Mouse (Mus musculus): ENCODE results near the gene Polr3c.
"Not testable (repeated sequence)": the region's sequence is repeated elsewhere in the genome, so short reads cannot be mapped to it uniquely, and the experiment has no call there.

Gene Polr3c

GRCm38 (mm10) chr3:96708684-96709064 lies 18.8 kb downstream of the Polr3c start:
- DNase-seq (ENCODE audit: low read depth, low spot score) = no peak

- peak; percentile 67 for DNase-seq (ENCODE audit: low read depth, low spot score)
Observed at GRCm38 (mm10) chr3:96707903-96708683, 19.3 kb downstream of the Polr3c start, which contains the start of gene Nudt17. Gene Nudt17 (minus strand): TSS chr3:96708562.

GRCm38 (mm10) chr3:96706984-96707383 lies 20.4 kb downstream of the Polr3c start:
- DNase-seq (ENCODE audit: low read depth, low spot score) = no peak

GRCm38 (mm10) chr3:96706217-96706616 lies 21.2 kb downstream of the Polr3c start:
- DNase-seq (ENCODE audit: low read depth, low spot score) = no peak

GRCm38 (mm10) chr3:96704778-96705177 lies 22.6 kb downstream of the Polr3c start:
- DNase-seq (ENCODE audit: low read depth, low spot score) = no peak

- no peak for DNase-seq (ENCODE audit: low read depth, low spot score)
Observed at GRCm38 (mm10) chr3:96701003-96701402, 26.4 kb downstream of the Polr3c start.

GRCm38 (mm10) chr3:96700376-96700775 lies 27.1 kb downstream of the Polr3c start:
- peak; percentile 36 for DNase-seq (ENCODE audit: low read depth, low spot score)

- no peak for DNase-seq (ENCODE audit: low read depth, low spot score)
Observed at GRCm38 (mm10) chr3:96698993-96699690, 28.3 kb downstream of the Polr3c start.

GRCm38 (mm10) chr3:96696766-96697732 lies 30.4 kb downstream of the Polr3c start:
- DNase-seq (ENCODE audit: low read depth, low spot score) = peak; percentile 86

GRCm38 (mm10) chr3:96696198-96696765 lies 31.1 kb downstream of the Polr3c start, which contains the start of gene Pias3:
Gene Pias3 (plus strand): TSS chr3:96696384.
- DNase-seq (ENCODE audit: low read depth, low spot score) = peak; percentile 71

GRCm38 (mm10) chr3:96693579-96693978 lies 33.8 kb downstream of the Polr3c start:
- no peak for DNase-seq (ENCODE audit: low read depth, low spot score)

- no peak for DNase-seq (ENCODE audit: low read depth, low spot score)
Observed at GRCm38 (mm10) chr3:96692506-96692905, 34.9 kb downstream of the Polr3c start.

GRCm38 (mm10) chr3:96690298-96690697 lies 37.1 kb downstream of the Polr3c start:
- DNase-seq (ENCODE audit: low read depth, low spot score) = no peak

- no peak for DNase-seq (ENCODE audit: low read depth, low spot score)
Observed at GRCm38 (mm10) chr3:96688854-96689253, 38.6 kb downstream of the Polr3c start.

GRCm38 (mm10) chr3:96686057-96686456 lies 41.4 kb downstream of the Polr3c start:
- DNase-seq (ENCODE audit: low read depth, low spot score) = not testable (repeated sequence)

- DNase-seq (ENCODE audit: low read depth, low spot score) = no peak
Observed at GRCm38 (mm10) chr3:96684822-96685156, 42.6 kb downstream of the Polr3c start.

- no peak for DNase-seq (ENCODE audit: low read depth, low spot score)
Observed at GRCm38 (mm10) chr3:96684151-96684821, 43.1 kb downstream of the Polr3c start.

- DNase-seq (ENCODE audit: low read depth, low spot score) = no peak
Observed at GRCm38 (mm10) chr3:96683496-96683895, 43.9 kb downstream of the Polr3c start.

- DNase-seq (ENCODE audit: low read depth, low spot score) = no peak
Observed at GRCm38 (mm10) chr3:96680269-96680956, 47.0 kb downstream of the Polr3c start.

GRCm38 (mm10) chr3:96679159-96679674 lies 48.2 kb downstream of the Polr3c start:
- DNase-seq (ENCODE audit: low read depth, low spot score) = no peak
